Mouse (Mus musculus): Measurements from ENCODE around the gene Asl. TPM values are rescaled to one million over a fixed set of nuclear protein-coding genes. Genes with fewer than 3 reads are reported as not detected.
"Not testable (repeated sequence)": the region's sequence is repeated elsewhere in the genome, so short reads cannot be mapped to it uniquely, and the experiment has no call there.

The Asl gene
- polyA plus RNA-seq, 1 experiment from 2014 or later: 35.9 TPM

GRCm38 (mm10) chr5:130040797-130041196 is 11.8 kb upstream of the Asl start:
- no peak for DNase-seq (ENCODE audit: low spot score)
- Histone ChIP-seq H3K4me1 (no peaks in the 10 kb centered on the region), H3K9me3 (no peaks in the 10 kb centered on the region), H3K36me3 (peaks cover 65% of the 10 kb centered on the region), H3K27ac (no peak overlapping the region), H3K27me3 (ENCODE audit: insufficient read depth, poor library complexity, severe bottlenecking) (peaks cover 53% of the 10 kb centered on the region), H3K4me3 (no peak overlapping the region)
- 94% methylated on average over 4 of the region's 4 CpGs for WGBS

GRCm38 (mm10) chr5:130037752-130038455 is 8.9 kb upstream of the Asl start:
- Histone ChIP-seq H3K27me3 (ENCODE audit: insufficient read depth, poor library complexity, severe bottlenecking) (peaks cover 24% of the 10 kb centered on the region; the same call in 1 of the 2 replicates), H3K27ac (no peak overlapping the region), H3K9me3 (no peaks in the 10 kb centered on the region), H3K4me3 (no peak overlapping the region), H3K4me1 (no peaks in the 10 kb centered on the region), H3K36me3 (peaks cover 51% of the 10 kb centered on the region)
- WGBS: 63% methylated on average over 19 of the region's 19 CpGs
- peak; percentile 89 for DNase-seq (ENCODE audit: low spot score)

GRCm38 (mm10) chr5:130036300-130036699 is 7.3 kb upstream of the Asl start:
- not testable (repeated sequence) for H3K9me3 ChIP-seq; H3K27ac ChIP-seq; DNase-seq (ENCODE audit: low spot score); H3K4me1 ChIP-seq; H3K4me3 ChIP-seq
- WGBS: 61% methylated on average over 2 of the region's 2 CpGs
- Histone ChIP-seq H3K36me3 (peaks cover 36% of the 10 kb centered on the region), H3K27me3 (ENCODE audit: insufficient read depth, poor library complexity, severe bottlenecking) (peaks cover 15% of the 10 kb centered on the region; the same call in 1 of the 2 replicates)

- DNase-seq (ENCODE audit: low spot score): no peak
- peaks cover 6% of the 10 kb centered on the region; the same call in 1 of the 2 replicates for H3K4me1 ChIP-seq
- WGBS: 56% methylated on average over 2 of the region's 2 CpGs
- no peaks in the 10 kb centered on the region for H3K27me3 ChIP-seq (ENCODE audit: insufficient read depth, poor library complexity, severe bottlenecking)
- H3K36me3 ChIP-seq: peaks cover 18% of the 10 kb centered on the region
- H3K9me3 ChIP-seq: no peaks in the 10 kb centered on the region
- H3K27ac ChIP-seq: no peak overlapping the region
- H3K4me3 ChIP-seq: no peak overlapping the region
Measured at GRCm38 (mm10) chr5:130033869-130034268, 4.8 kb upstream of the Asl start.

- no peak for DNase-seq (ENCODE audit: low spot score)
- Histone ChIP-seq H3K27ac (no peak overlapping the region), H3K36me3 (peaks cover 11% of the 10 kb centered on the region), H3K27me3 (ENCODE audit: insufficient read depth, poor library complexity, severe bottlenecking) (no peaks in the 10 kb centered on the region), H3K4me1 (peaks cover 6% of the 10 kb centered on the region; the same call in 1 of the 2 replicates), H3K9me3 (no peaks in the 10 kb centered on the region), H3K4me3 (no peak overlapping the region)
- 91% methylated on average over 19 of the region's 19 CpGs for WGBS
Measured at GRCm38 (mm10) chr5:130031410-130032390, 2.7 kb upstream of the Asl start.

- no peak for DNase-seq (ENCODE audit: low spot score)
- 86% methylated on average over 7 of the region's 7 CpGs for WGBS
- Histone ChIP-seq H3K36me3 (no peaks in the 10 kb centered on the region), H3K4me1 (peaks cover 14% of the 10 kb centered on the region), H3K9me3 (no peaks in the 10 kb centered on the region), H3K4me3 (no peak overlapping the region), H3K27ac (no peak overlapping the region), H3K27me3 (ENCODE audit: insufficient read depth, poor library complexity, severe bottlenecking) (no peaks in the 10 kb centered on the region)
Measured at GRCm38 (mm10) chr5:130027696-130028095, 1.4 kb downstream of the Asl start.

- no peaks in the 10 kb centered on the region for H3K27me3 ChIP-seq (ENCODE audit: insufficient read depth, poor library complexity, severe bottlenecking)
- DNase-seq (ENCODE audit: low spot score): no peak
- 65% methylated on average over 5 of the region's 5 CpGs for WGBS
- no peaks in the 10 kb centered on the region for H3K36me3 ChIP-seq
- H3K27ac ChIP-seq: no peak overlapping the region
- H3K9me3 ChIP-seq: no peaks in the 10 kb centered on the region
- no peak overlapping the region for H3K4me3 ChIP-seq
- peaks cover 14% of the 10 kb centered on the region for H3K4me1 ChIP-seq
Measured at GRCm38 (mm10) chr5:130027134-130027533, 1.9 kb downstream of the Asl start.

- DNase-seq (ENCODE audit: low spot score): peak; percentile 94
- H3K4me3 ChIP-seq: peak overlapping the region; percentile 75
Measured at GRCm38 (mm10) chr5:130023767-130024539, 5.1 kb downstream of the Asl start.

GRCm38 (mm10) chr5:130023067-130023766 is 5.8 kb downstream of the Asl start:
- Histone ChIP-seq H3K36me3 (peaks cover 2% of the 10 kb centered on the region; the same call in 1 of the 2 replicates), H3K27me3 (ENCODE audit: insufficient read depth, poor library complexity, severe bottlenecking) (no peaks in the 10 kb centered on the region), H3K4me3 (peak overlapping the region; percentile 75), H3K4me1 (peaks cover 29% of the 10 kb centered on the region), H3K9me3 (no peaks in the 10 kb centered on the region), H3K27ac (no peak overlapping the region)
- no peak for DNase-seq (ENCODE audit: low spot score)
- WGBS: 41% methylated on average over 12 of the region's 12 CpGs

More at GRCm38 (mm10) chr5:130023767-130024539, 5.1 kb downstream of the Asl start:
- H3K4me1 ChIP-seq: peaks cover 29% of the 10 kb centered on the region
- no peaks in the 10 kb centered on the region for H3K36me3 ChIP-seq
- WGBS: under 1% methylated on average over 32 of the region's 32 CpGs
- peak overlapping the region; percentile 82 for H3K27ac ChIP-seq
- H3K9me3 ChIP-seq: no peaks in the 10 kb centered on the region
- no peaks in the 10 kb centered on the region for H3K27me3 ChIP-seq (ENCODE audit: insufficient read depth, poor library complexity, severe bottlenecking)

- 80% methylated on average over 7 of the region's 7 CpGs for WGBS
- Histone ChIP-seq H3K4me1 (peaks cover 29% of the 10 kb centered on the region), H3K36me3 (peaks cover 10% of the 10 kb centered on the region), H3K27me3 (ENCODE audit: insufficient read depth, poor library complexity, severe bottlenecking) (no peaks in the 10 kb centered on the region), H3K9me3 (no peaks in the 10 kb centered on the region), H3K4me3 (no peak overlapping the region), H3K27ac (no peak overlapping the region)
- DNase-seq (ENCODE audit: low spot score): no peak
Measured at GRCm38 (mm10) chr5:130022366-130022765, 6.7 kb downstream of the Asl start.

GRCm38 (mm10) chr5:130021361-130021966 is 7.6 kb downstream of the Asl start:
- Histone ChIP-seq H3K27me3 (ENCODE audit: insufficient read depth, poor library complexity, severe bottlenecking) (no peaks in the 10 kb centered on the region), H3K4me3 (no peak overlapping the region), H3K27ac (peak overlapping the region; percentile 47), H3K4me1 (peaks cover 29% of the 10 kb centered on the region), H3K9me3 (no peaks in the 10 kb centered on the region), H3K36me3 (peaks cover 10% of the 10 kb centered on the region)
- no peak for DNase-seq (ENCODE audit: low spot score)
- 56% methylated on average over 5 of the region's 5 CpGs for WGBS
